Mouse (Mus musculus) heart, adult 8-10 months (tissue): Measurements from ENCODE around the gene Nexn. TPM values are rescaled to one million over a fixed set of nuclear protein-coding genes. Genes with fewer than 3 reads are reported as not detected.
"Not testable (repeated sequence)": the region's sequence is repeated elsewhere in the genome, so short reads cannot be mapped to it uniquely, and the experiment has no call there.

Experiments
- DNase-seq: peaks from one replicate; pipeline ENCODE4 v3.0.0; 2022; ENCODE audit warnings: low spot score
- total RNA-seq, 4 experiments: library from RNA; stranded (reverse); gene quantifications; 2 replicates each; pipeline ENCODE4 v1.2.4; 2022

The Nexn gene
- total RNA-seq, result 100 to 1,000 TPM; 264 to 407 (median 333) TPM

DNA sequence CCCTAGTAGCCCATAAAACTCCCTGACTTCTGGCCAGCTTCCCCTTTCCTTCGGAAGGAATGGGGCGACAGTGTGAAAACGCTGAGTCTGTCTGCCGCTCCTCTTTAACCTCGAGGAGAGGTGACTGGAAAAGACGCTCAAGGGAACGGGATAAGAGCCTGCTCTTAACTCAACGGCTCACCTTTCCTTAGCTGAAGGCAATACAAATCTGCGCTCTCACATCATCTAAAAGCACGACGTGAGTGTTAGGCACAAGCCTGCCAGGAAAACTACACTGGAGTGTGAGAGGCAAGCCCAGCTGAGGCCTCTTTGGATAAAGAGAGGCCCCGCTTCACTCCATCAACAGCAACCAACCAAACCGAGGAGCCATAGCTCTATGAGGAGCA is at the start of gene Nexn:
TSS of gene Nexn (minus strand) at position 315 of the 386 bp plus-strand sequence.
- DNase-seq, result no peak

GRCm38 (mm10) chr3:152315613-152316012 is 49.5 kb upstream of the Nexn start:
- peak; percentile 84 for DNase-seq

GRCm38 (mm10) chr3:152314666-152315065 is 48.5 kb upstream of the Nexn start:
- DNase-seq, result not testable (repeated sequence)

DNA sequence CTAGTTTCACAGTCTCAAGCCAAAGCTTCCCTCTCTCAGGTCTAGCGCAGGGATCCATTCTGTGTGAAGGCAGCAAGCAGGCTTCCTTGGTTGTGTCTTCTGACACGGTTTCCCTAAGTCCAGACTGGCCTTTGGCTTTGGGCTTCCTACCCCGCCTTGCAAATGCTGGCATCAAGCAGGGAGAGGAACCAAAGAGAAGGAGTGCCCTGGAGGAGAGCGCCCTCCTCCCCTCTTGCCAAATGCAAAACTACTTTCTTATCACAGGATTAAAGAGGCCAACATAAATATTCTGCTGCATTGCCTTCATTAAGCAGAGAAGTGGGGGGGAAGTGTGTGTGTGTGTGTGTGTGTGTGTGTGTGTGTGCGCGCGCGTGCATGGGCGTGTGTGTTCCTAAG is 43.1 kb upstream of the Nexn start:
- no peak for DNase-seq

DNA sequence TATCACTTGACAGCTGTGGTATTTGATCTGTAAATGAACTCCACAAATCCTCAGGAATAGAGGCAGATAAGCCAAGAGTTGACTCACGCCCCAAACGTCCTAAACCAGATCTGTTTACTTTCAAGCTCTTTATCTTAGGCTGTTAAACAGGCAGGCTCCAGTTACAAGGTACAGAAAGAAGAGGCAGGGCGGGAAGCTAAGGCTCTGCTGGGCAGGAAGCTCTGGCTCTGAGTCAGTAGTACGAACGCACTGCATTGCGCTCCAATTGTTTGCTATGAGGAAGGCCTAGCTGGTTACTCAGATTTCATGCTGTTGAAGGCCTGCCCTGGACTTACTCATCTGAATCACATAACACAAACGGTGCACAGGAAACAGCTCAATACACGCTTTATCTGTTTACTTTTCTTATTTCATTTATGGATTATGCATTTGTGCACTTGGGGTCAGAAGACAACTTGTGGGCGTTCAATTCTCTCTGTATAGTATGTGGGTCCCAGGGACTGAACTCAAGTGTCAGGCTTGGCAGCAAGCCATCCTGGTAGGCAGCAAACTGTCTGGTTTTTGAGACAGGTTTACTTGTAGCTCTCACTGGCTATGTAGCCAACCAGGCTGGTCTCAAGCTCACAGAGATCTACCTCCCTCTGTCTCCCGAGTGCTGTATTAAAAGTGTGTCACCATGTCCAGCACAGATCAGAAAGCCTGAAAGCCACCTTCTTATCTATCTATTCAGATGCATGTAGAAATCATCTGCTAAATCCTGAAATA is 42.5 kb upstream of the Nexn start:
- peak; percentile 47 for DNase-seq

GRCm38 (mm10) chr3:152305971-152306370 is 39.8 kb upstream of the Nexn start:
- no peak for DNase-seq

- DNase-seq, result peak; percentile 37
Measured at GRCm38 (mm10) chr3:152305080-152305479, 38.9 kb upstream of the Nexn start.

DNA sequence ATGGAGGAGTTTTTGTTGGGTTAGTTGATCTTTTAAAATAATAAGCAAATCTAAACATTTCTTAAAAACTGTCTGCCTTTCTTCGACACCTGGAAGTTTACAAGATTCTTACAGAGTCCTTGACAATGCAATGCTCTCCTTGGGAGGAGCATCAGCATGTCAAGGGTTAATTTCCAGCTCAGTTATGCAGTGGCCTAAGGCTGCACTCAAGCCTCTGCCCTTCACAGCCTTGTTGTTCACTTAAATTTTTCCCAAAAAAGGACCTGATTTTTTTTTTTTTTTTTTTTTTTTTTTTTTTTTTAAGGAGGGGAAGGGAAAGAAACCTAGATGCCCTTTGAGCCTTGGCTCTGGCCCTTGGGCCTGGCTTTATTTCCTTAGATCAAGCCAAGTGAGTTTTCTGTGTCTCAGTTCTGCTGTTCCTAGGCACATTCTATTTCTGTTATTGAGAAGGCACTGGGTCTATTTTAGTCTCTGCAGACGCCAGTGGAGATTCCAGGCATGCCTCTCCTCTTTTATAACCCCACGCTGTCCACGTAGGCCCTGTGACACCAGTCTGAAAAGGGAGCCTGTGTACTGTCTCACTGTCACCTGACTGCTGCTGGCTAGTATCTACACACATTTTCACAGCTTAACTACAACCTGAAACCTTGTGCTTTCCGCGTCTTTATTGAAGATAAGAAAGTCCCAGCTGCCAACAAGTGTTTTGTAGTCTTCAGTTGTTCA is 38.1 kb upstream of the Nexn start:
- peak; percentile 74 for DNase-seq

DNA sequence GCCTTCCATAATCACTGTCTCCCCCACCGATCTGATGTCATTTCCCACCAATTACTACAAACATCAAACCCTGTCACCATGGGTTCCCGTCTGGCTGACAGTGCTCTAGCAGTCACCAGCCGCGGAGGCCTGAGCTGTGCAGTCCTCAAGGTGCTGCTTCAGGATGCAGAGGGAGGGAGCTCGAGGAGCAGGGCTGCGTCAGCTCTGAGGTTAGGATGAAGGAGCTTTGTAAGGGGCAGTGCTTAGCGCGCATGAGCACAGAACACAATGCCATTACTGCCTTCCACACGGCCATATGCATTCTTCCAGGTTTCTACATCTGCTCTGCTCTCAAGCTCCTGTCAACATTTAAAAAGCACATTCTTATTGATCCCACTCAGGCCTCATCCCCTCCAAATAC is 36.8 kb upstream of the Nexn start:
- no peak for DNase-seq

GRCm38 (mm10) chr3:152300376-152301337 is 34.5 kb upstream of the Nexn start:
- DNase-seq, result no peak

GRCm38 (mm10) chr3:152295896-152296295 is 29.7 kb upstream of the Nexn start:
- no peak for DNase-seq

- no peak for DNase-seq
Measured at GRCm38 (mm10) chr3:152294400-152294799, 28.2 kb upstream of the Nexn start.

DNA sequence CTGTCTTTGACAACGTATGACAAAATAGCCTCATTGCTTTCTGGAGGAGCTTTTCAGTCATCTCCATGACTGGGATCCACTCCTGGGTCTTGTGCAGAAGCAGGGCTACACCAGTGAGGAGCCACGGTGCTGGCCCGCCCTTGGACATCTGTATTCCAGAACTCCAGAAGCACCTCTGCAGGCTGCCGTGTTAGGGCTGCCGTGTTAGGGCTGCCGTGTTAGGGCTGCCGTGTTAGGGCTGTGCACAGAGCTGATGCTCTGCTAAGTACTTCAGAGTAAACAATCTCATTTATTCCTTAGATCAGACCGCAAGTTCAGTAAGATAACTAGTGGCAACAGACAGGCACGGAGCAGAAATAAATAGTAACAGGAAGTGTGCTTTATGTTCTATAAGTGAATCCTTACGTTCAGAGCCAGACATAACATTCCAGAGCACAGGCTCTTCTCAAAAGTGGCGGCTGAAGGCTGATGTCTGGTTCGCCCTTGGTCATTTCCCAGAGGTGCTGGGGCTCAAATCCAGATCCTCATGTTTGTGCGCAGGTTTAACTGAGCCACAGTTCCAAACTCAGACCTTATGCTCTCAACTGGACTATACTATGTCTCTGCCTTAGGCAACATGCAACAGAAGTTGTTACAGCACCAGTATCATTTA is 27.5 kb upstream of the Nexn start:
- DNase-seq, result no peak

DNA sequence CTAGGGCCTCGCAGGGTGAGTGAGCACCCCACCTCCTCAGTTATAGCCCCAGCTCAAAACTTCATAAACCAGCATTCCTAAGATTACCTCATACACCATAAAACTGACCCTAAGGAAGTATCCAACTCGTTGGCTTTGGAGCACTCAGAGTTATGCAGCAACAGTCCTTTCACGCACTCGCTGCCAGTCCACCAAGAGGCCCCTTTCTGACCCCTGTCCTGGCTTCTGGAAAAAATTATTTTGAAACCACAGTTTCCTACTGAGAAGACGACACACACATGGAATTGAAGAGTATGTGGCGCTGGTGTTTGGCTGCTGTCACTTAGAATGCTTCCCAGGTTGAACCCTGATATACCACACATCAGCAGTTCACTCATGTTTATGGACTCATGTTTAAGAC is 25.7 kb upstream of the Nexn start:
- DNase-seq, result no peak

DNA sequence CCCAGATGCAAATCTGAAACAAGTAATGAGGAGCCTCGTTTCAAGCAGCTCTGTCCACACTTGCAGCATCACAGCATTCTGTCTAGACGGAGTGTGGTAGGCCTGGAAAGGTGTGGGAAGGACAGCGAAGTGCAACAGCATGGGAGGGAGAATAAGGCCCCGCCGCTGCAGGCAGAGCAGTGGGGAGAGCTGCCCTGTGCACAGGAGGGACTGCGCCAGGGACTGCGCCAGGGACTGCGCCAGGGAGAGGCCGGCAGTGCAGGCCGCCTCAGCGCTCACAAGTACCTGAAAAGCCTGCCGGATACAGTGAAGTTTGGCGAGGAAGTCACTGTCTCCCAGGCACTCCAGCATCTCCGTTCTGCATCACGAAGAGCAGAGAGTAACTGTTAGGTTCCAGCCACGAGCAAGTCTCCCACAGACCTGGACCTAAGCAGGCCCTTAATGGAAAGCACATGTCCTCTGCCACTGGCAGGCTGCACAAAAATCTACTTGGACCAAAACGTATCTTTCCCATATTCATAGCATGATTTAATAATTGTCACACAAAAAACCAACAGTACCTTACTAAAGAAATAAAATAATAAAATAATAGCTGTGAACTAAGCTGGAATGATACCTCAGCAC is 24.1 kb upstream of the Nexn start:
- no peak for DNase-seq

DNA sequence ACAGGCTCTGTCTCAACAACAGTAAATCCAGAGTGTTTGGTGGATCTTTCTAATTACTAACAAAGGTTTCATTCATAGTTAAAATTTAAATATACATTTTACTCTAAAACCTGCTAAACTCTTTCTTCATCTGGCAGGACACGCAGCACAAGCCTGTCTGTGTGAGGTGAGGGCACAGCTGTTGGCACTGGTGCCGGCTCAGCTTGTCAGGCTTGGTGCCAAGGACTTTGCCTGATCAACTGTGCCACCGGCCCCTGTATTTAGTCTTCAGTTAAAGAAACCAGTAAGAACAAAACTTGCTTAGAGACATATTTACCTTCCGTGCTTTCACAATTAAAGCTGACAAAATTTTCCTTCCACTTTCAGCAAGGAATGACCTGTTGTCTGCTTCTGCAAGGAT is 22.6 kb upstream of the Nexn start:
- DNase-seq, result peak; percentile 36

GRCm38 (mm10) chr3:152288276-152288675 is 22.1 kb upstream of the Nexn start:
- DNase-seq, result no peak

GRCm38 (mm10) chr3:152287810-152288209 is 21.7 kb upstream of the Nexn start:
- DNase-seq, result no peak

GRCm38 (mm10) chr3:152284759-152285158 is 18.6 kb upstream of the Nexn start:
- no peak for DNase-seq

GRCm38 (mm10) chr3:152284306-152284705 is 18.2 kb upstream of the Nexn start:
- DNase-seq, result no peak

- DNase-seq, result no peak
Measured at GRCm38 (mm10) chr3:152282126-152282525, 16.0 kb upstream of the Nexn start.
